Mouse (Mus musculus): ENCODE measurements at regions not wholly inside any gene's neighbourhood (a gene's known extent, or its start where the extent isn't known, plus 50 kb on each side); places are given as distances from the start of the nearest gene placed in this dataset.

GRCm38 (mm10) chr15:62071311-62071710 is 1148.5 kb upstream of the A1bg start:
- no peak for DNase-seq
- TF ChIP-seq POLR2A (IDR thresholded peaks at IDR 0.05; ENCODE audit: control insufficient read depth, extremely low read depth, insufficient read depth, low read length, poor library complexity) (no peak), CTCF (IDR thresholded peaks at IDR 0.05; ENCODE audit: borderline replicate concordance, control insufficient read depth, extremely low read depth, insufficient read depth, low read length, poor library complexity) (no peak)
- Histone ChIP-seq H3K4me1 (replicated peaks; ENCODE audit: control insufficient read depth, insufficient read depth, low read length) (peaks cover 4% of the 10 kb centered on the region; the same call in 1 of the 2 replicates), H3K27ac (ENCODE audit: control insufficient read depth, insufficient read depth, low read length) (no peak overlapping the region), H3K36me3 (ENCODE audit: control insufficient read depth, insufficient read depth, low read length) (no peaks in the 10 kb centered on the region), H3K27me3 (ENCODE audit: control insufficient read depth, insufficient read depth, low read length) (no peaks in the 10 kb centered on the region), H3K4me3 (ENCODE audit: control insufficient read depth, insufficient read depth, low read length) (no peak overlapping the region)
- 86% methylated on average over 2 of the region's 2 CpGs for WGBS

- Histone ChIP-seq H3K27ac (ENCODE audit: control insufficient read depth, insufficient read depth, low read length) (no peak overlapping the region), H3K27me3 (ENCODE audit: control insufficient read depth, insufficient read depth, low read length) (no peaks in the 10 kb centered on the region), H3K4me1 (replicated peaks; ENCODE audit: control insufficient read depth, insufficient read depth, low read length) (peaks cover 4% of the 10 kb centered on the region; the same call in 1 of the 2 replicates), H3K4me3 (ENCODE audit: control insufficient read depth, insufficient read depth, low read length) (no peak overlapping the region), H3K36me3 (ENCODE audit: control insufficient read depth, insufficient read depth, low read length) (no peaks in the 10 kb centered on the region)
- 95% methylated on average over 11 of the region's 11 CpGs for WGBS
- DNase-seq: no peak
- TF ChIP-seq POLR2A (IDR thresholded peaks at IDR 0.05; ENCODE audit: control insufficient read depth, extremely low read depth, insufficient read depth, low read length, poor library complexity) (no peak), CTCF (IDR thresholded peaks at IDR 0.05; ENCODE audit: borderline replicate concordance, control insufficient read depth, extremely low read depth, insufficient read depth, low read length, poor library complexity) (no peak)
These were observed 1145.8 kb upstream of the A1bg start for GRCm38 (mm10) chr15:62068422-62069160.

- WGBS: 97% methylated on average over 3 of the region's 3 CpGs
- Histone ChIP-seq H3K27me3 (ENCODE audit: control insufficient read depth, insufficient read depth, low read length) (no peaks in the 10 kb centered on the region), H3K4me1 (replicated peaks; ENCODE audit: control insufficient read depth, insufficient read depth, low read length) (peaks cover 4% of the 10 kb centered on the region; the same call in 1 of the 2 replicates), H3K36me3 (ENCODE audit: control insufficient read depth, insufficient read depth, low read length) (no peaks in the 10 kb centered on the region), H3K27ac (ENCODE audit: control insufficient read depth, insufficient read depth, low read length) (no peak overlapping the region), H3K4me3 (ENCODE audit: control insufficient read depth, insufficient read depth, low read length) (no peak overlapping the region)
- TF ChIP-seq CTCF (IDR thresholded peaks at IDR 0.05; ENCODE audit: borderline replicate concordance, control insufficient read depth, extremely low read depth, insufficient read depth, low read length, poor library complexity) (no peak), POLR2A (IDR thresholded peaks at IDR 0.05; ENCODE audit: control insufficient read depth, extremely low read depth, insufficient read depth, low read length, poor library complexity) (no peak)
- DNase-seq: no peak
These were observed 1141.6 kb upstream of the A1bg start for GRCm38 (mm10) chr15:62064399-62064798.

GRCm38 (mm10) chr15:62057449-62057848 is 1134.6 kb upstream of the A1bg start:
- DNase-seq: no peak
- no peaks in the 10 kb centered on the region for H3K4me1 ChIP-seq (replicated peaks; ENCODE audit: control insufficient read depth, insufficient read depth, low read length)
- no peak for TF ChIP-seq CTCF (IDR thresholded peaks at IDR 0.05; ENCODE audit: borderline replicate concordance, control insufficient read depth, extremely low read depth, insufficient read depth, low read length, poor library complexity)
- no peak for TF ChIP-seq POLR2A (IDR thresholded peaks at IDR 0.05; ENCODE audit: control insufficient read depth, extremely low read depth, insufficient read depth, low read length, poor library complexity)
- no peak overlapping the region for H3K4me3 ChIP-seq (ENCODE audit: control insufficient read depth, insufficient read depth, low read length)
- H3K27ac ChIP-seq (ENCODE audit: control insufficient read depth, insufficient read depth, low read length): no peak overlapping the region
- no peaks in the 10 kb centered on the region for H3K27me3 ChIP-seq (ENCODE audit: control insufficient read depth, insufficient read depth, low read length)
- WGBS: 92% methylated on average over 2 of the region's 2 CpGs
- no peaks in the 10 kb centered on the region for H3K36me3 ChIP-seq (ENCODE audit: control insufficient read depth, insufficient read depth, low read length)

- 94% methylated on average over 11 of the region's 11 CpGs for WGBS
- no peaks in the 10 kb centered on the region for H3K36me3 ChIP-seq (ENCODE audit: control insufficient read depth, insufficient read depth, low read length)
These were observed 1134.1 kb upstream of the A1bg start for GRCm38 (mm10) chr15:62056889-62057288.

GRCm38 (mm10) chr15:62056401-62056800 is 1133.6 kb upstream of the A1bg start:
- Histone ChIP-seq H3K27ac (ENCODE audit: control insufficient read depth, insufficient read depth, low read length) (no peak overlapping the region), H3K4me1 (replicated peaks; ENCODE audit: control insufficient read depth, insufficient read depth, low read length) (no peaks in the 10 kb centered on the region)

More at GRCm38 (mm10) chr15:62056889-62057288, 1134.1 kb upstream of the A1bg start:
- Histone ChIP-seq H3K4me1 (replicated peaks; ENCODE audit: control insufficient read depth, insufficient read depth, low read length) (no peaks in the 10 kb centered on the region), H3K27me3 (ENCODE audit: control insufficient read depth, insufficient read depth, low read length) (no peaks in the 10 kb centered on the region), H3K4me3 (ENCODE audit: control insufficient read depth, insufficient read depth, low read length) (no peak overlapping the region), H3K27ac (ENCODE audit: control insufficient read depth, insufficient read depth, low read length) (no peak overlapping the region)
- DNase-seq: no peak
- TF ChIP-seq CTCF (IDR thresholded peaks at IDR 0.05; ENCODE audit: borderline replicate concordance, control insufficient read depth, extremely low read depth, insufficient read depth, low read length, poor library complexity) (no peak), POLR2A (IDR thresholded peaks at IDR 0.05; ENCODE audit: control insufficient read depth, extremely low read depth, insufficient read depth, low read length, poor library complexity) (no peak)

More at GRCm38 (mm10) chr15:62056401-62056800, 1133.6 kb upstream of the A1bg start:
- 86% methylated on average over 3 of the region's 3 CpGs for whole genome bisulfite sequencing
- DNase-seq: no peak
- Histone ChIP-seq H3K36me3 (ENCODE audit: control insufficient read depth, insufficient read depth, low read length) (no peaks in the 10 kb centered on the region), H3K27me3 (ENCODE audit: control insufficient read depth, insufficient read depth, low read length) (no peaks in the 10 kb centered on the region), H3K4me3 (ENCODE audit: control insufficient read depth, insufficient read depth, low read length) (no peak overlapping the region)
- no peak for TF ChIP-seq POLR2A (IDR thresholded peaks at IDR 0.05; ENCODE audit: control insufficient read depth, extremely low read depth, insufficient read depth, low read length, poor library complexity)
- TF ChIP-seq CTCF (IDR thresholded peaks at IDR 0.05; ENCODE audit: borderline replicate concordance, control insufficient read depth, extremely low read depth, insufficient read depth, low read length, poor library complexity): no peak
